Mouse (Mus musculus) brain, embryonic 14.5 days (tissue): Measurements from ENCODE around the gene Fars2.

Experiments used
- CTCF ChIP-seq: fragments of 200-500 bp; IDR thresholded peaks from 2 replicates; pipeline ENCODE4 v1.5.1; 2012; ENCODE audit warnings: inconsistent platforms, mild to moderate bottlenecking, moderate library complexity, borderline replicate concordance; ENCODE audit not compliant: insufficient read depth, insufficient read length; ENCODE audit errors: extremely low read depth
- POLR2A ChIP-seq: fragments of 200-500 bp; IDR thresholded peaks from 2 replicates; pipeline ENCODE4 v1.6.1; 2012; ENCODE audit warnings: mild to moderate bottlenecking, inconsistent platforms, borderline replicate concordance; ENCODE audit not compliant: poor library complexity, insufficient read depth, insufficient read length, severe bottlenecking; ENCODE audit errors: extremely low read depth

DNA sequence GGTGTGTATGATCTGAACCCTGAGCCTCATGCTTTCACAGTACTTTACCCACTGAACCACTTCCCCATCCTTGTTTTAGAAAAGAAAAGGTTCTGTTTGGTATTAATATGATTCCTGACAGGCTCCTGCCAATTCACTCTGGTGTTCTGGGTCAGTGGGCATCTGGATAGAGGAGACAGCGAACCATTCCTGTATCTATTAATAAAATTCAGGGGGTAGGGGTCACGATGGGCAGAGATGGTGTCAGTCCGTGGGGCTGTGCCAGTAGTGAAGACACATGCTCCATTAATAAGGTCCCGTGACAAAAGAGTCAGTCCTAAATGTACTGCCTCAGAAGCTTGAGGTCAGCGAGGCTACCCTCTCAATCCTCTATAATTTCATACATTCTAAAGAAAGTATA lies 4.0 kb upstream of the Fars2 start:
- TF ChIP-seq POLR2A (no peak), CTCF (no peak)
